Mouse (Mus musculus): ENCODE data around the gene Fam166b.

DNA sequence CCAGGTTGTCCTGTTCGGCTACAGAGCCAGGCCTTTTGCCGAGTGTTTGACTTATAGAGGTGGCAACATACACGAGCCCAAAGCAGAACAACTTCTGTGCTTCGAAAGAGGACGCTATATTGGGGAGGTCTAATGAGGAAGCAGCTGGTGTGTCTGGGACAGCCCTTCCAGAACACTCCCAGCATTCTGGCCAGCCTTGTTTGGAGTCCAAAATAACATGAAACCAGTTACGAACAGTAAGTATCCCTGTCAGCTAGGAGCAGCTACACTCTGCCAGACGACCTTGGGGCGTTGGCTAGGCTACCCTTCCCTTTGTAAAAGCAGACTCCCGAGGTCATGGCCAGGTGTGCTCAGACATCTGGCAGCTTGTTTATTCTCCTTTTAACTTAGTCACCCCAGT lies 26.7 kb downstream of the Fam166b start:
- no peak for TF ChIP-seq CTCF (IDR thresholded peaks at IDR 0.05; ENCODE audit: extremely low read depth, insufficient read depth, insufficient read length, insufficient replicate concordance)
- no peak for TF ChIP-seq POLR2A (IDR thresholded peaks at IDR 0.05; ENCODE audit: low read depth, low read length)

Data from spleen, adult 2 months (tissue).